Mouse (Mus musculus) kidney, postnatal 36 days (tissue): ENCODE results near the gene Kiss1r.
"Not testable (repeated sequence)": the region's sequence is repeated elsewhere in the genome, so short reads cannot be mapped to it uniquely, and the experiment has no call there.

ENCODE experiments used
- DNase-seq, 2 experiments: peaks; one replicate each; pipeline ENCODE4 v3.0.0; 2021 to 2022; ENCODE audit warnings: mixed read lengths in 2 of 2

Kiss1r gene

DNA sequence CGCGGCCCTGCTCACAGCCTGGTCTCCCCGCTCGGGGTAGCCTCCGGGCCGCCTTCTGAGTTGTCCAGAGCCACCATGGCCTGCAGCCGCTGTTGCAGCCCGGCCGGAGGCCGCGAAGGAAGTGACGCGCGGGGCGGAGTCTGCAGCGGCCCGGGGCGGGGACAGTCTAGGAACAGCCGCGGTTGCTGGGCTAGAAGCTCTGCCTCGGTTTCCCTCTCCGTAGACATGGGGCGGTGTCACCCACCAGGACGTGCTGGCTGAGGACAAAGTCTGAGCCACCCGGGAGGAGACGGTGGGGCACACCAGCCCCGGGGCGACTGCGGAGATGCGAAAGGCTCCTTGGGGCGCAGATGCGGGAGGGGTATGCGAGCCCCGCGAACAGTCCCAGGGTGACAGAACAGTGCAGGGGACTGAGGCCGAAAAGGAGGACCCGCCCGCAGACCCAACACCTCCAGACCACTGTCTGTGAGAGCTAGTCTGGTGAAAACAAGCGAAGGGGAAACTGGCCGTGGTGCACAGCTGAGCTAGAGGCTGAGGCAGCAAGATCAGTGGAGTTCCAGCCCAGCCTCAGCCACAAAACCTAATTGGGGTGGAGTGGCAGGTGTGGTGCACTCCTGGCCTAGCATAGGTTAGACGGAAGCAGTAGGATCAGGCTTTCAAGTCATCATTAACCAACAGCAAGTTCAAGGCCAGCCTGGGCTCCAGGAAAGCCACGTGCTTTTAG lies at the start of gene Kiss1r:
Gene Kiss1r (plus strand): TSS at position 164 of the 724 bp plus-strand sequence.
- DNase-seq: peak; percentile 88 to 96

DNA sequence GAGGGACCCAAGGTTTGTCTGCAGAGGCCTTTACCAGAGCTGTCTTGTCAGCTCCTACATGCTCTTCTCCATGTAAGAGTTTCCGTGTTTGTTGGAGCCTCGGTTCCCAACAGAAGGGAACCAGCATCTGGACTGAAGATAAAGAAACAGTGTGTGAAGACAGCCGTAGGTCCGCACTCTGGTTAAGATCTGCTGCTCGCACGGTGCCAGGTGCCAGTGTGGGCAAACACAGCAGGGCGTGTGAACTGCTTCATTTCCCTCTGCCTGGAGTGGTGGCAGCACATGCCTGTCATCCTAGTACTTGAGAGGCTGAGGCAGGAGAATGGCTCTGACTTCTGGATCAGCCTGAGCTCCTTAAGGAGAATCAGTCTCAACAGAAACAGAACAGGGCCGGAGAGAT lies 44.9 kb upstream of the Kiss1r start:
- DNase-seq: no peak

DNA sequence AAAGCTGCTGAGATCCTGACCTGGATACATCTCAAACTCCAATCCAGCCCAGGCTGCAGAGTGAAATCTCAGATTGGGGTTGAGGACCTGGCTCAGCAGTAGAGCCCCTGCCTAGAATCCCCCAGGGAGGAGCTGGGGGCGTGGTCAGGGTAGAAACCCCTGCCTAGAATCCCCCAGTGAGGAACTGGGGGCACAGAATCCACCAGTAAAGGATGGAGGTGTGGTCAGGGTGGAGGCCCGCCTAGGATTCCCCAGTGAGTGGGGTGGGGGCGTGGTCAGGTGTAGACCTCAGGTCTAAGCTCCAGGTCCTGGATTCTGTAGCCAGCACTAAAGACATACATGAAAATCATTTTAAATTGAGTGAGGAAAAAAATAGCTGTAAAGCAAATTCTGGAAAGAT lies 43.9 kb upstream of the Kiss1r start:
- no peak for DNase-seq

DNA sequence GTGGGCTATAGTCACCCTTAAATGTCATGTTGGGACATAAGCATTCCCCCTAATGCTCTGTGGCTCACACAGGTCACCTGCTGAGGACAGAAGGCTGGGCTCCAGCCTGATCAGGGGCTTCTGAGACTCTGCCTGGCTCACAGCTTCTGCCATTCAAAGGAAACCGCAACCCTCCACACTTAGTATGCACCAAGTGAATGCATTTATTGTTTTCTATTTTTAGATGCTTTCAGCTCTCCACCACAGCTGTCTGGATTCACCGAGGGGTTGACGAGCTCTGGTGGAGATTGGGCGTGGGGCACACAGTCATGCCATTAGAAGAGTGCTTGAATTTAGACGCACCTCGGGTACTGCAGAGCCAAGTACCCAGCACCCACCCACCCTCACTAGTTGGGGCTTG lies 43.5 kb upstream of the Kiss1r start:
- no peak for DNase-seq

DNA sequence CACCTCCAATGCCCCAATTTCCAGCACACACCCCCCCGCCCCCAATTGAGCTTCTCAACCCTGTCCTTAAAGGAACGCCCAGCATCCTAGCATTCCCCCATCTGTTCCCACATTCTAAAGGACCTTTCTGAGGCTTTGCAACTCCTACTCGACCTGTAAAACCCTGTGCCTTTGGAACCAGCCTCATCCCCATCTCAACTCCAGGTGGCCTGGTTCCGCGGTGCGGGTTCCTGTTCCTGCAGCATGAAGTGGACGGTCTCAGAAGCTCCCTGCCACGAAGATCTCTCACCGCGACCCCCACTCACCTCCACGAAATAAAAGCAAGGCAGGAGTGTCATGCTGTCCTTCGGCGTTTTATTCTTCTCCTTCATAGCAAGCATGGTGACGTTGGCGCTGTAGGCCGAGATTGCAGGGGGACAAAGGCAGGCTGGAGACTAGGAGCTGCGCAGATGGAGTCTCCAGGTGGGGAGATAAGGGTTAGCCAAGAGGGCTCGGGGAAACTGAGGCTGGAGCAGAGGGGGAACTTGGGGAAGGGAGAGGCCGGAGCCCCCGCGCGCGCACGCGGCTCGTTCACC lies 43.0 kb upstream of the Kiss1r start:
- DNase-seq: no peak

DNA sequence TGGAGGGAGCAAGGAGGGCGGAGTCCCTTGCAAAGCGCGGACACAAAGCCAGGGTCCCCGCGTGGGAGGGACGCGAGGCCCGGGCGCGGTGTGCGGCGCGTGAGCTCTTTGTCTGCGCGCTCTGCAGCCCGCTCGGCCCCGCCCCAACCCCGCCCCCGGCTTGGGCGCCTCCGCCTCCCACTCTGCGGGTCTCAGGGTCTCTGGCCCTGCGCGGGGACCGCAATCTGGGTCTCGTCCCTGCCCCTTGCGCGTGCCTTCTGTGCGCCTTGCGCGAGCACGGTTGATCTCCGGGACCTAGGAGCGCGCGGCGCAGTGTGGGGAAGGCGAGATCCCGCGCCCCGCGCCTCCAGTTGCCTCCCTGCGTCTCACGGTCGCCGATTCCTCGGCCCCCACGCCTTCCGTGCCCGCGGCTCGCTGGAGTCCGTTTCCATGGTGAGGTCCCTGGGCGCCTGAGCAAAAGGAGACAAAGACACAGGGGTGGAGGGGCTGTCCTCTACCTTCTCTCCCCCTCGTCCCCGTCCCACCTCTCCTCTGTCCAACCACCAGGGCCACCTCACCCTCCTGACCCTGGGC lies 42.4 kb upstream of the Kiss1r start, which contains the start of the genes Prtn3 and Plppr3:
Gene Prtn3 (plus strand): TSS at position 187 of the 573 bp plus-strand sequence.
Gene Plppr3 (minus strand): TSS at position 345 of the 573 bp plus-strand sequence.
- DNase-seq: peak in 1 of 2 experiments; percentile 43

DNA sequence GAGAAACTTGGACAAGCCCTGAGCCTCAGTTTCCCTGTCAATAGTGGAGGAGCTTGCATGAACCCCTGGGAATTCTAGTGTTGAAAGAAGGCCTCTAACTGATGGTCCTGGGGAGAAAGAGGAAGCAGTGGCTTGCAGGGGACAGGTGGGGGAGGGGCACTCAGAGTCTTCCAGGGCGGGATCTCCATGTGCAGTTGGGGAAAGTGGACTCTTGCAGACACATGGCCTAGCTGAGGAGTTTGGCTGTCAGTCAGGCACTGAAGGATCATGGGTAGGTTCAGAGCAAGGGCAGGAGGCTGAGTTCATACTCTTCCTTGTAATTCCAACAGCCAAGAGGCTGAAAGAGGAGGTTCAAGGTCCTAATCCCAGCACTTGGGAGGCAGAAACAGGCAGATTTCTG lies 39.6 kb upstream of the Kiss1r start:
- DNase-seq: peak in 1 of 2 experiments; percentile 53

DNA sequence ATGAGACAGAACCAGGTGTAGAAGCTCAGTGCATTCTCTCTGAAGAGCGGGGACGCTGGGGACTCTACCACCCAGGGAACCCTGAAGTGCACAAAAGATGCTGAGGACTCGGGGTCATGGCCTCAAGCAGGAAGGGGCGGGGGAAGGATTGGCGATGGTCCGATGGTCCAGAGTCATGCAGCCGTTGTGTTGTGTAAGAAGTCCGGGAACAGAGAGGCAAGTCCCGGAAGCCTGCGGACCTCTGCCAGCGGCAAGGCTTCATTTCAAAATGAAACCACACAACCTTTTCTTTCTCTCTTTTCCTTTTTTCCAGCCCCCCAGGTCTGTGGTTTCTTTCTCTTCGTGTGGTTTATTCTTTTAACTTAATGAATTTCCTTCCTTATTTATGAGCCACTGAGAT lies 39.0 kb upstream of the Kiss1r start:
- peak; percentile 76 to 80 for DNase-seq

DNA sequence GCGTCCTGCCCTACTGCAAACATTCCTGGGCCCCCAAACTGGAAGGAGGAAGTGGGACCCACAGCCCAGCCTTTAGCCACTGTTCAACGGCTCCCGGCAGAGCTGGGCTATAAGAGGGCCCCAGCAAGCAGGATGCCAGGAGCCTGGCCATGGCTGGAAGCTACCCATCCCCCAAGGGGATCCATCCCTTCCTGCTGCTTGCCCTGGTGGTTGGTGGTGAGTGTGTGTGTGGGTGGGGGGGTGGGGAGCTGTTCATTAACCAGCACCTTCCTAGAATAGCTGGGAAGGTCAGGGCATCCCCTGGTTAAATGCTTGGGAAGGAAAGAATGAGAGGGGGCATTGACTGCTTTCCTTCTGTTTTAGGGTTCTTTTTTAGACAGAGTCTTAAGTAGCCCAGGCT lies 37.2 kb upstream of the Kiss1r start:
- no peak for DNase-seq

DNA sequence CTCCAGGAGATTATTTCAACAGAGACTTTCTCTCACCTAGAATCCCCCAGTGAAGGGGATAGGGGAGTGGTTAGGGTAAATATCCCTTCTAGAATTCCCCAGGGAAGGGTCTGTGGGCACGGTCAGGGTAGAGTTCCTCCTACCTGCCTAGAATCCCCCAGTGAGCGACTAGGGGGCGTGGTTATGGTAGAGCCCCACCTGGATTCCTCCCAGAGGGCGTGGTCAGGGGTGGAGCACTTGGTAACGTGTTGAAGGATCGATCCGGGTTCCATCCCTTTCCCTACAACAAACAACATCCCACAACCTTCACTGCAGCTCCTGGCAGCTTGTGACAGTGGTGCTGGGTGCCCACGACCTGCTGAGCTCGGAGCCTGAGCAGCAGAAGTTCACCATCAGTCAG lies 36.0 kb upstream of the Kiss1r start:
- DNase-seq: peak in 1 of 2 experiments; percentile 57

DNA sequence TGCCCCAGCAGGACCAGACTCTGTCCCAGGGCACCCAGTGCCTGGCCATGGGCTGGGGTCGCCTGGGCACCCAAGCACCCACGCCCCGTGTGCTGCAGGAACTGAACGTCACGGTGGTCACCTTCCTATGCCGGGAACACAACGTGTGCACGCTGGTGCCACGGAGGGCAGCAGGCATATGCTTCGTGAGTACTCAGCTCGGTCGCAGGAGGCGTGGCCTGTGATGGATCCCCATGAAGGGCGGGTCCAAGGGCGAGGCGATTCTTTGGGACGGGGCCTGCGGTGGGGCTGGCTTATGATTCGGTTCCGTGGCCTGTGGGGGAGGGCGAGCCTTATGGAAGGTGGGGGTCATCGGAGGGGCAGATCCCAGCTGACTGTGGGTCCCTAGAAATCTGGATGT lies 34.8 kb upstream of the Kiss1r start:
- DNase-seq: peak in 1 of 2 experiments; percentile 44

DNA sequence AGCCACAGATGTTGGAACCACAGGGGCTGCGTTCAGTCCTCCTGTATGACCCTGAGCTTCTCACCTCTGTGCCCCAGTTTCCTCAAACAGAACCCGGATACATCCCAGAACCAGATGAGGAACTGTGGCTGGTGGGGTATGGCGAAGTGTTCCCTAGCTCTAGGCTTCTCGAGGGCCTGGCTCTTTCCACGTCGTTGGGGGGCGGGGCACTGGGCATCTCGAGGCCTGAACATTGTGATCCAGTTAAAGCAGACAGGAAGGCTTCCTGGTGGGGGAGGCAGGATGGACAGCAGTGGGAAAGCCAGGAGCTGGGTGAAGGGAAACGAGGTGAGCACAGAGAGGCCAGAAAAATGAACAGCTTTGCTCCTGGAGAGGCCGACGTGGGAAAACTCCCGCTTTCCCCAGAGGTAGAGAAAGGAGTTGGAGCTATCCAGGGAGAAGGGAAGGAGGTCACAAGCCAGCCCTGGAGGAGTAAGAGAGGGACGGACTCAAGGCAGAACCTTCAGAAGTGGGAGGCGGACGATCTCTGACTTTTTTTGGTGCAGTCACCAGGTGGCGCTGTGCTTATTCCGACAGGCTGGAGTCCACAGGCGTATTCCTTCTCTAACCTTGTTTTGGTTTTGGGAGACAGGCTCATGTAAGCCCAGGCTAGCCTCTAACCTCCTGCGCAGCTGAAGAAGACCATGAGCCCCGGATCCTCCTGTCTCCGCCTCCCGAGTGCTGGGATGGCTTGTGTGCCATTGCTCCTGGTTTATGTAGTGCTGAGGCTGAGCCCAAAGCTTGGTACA lies 33.3 kb upstream of the Kiss1r start:
- DNase-seq: peak; percentile 87 to 94

DNA sequence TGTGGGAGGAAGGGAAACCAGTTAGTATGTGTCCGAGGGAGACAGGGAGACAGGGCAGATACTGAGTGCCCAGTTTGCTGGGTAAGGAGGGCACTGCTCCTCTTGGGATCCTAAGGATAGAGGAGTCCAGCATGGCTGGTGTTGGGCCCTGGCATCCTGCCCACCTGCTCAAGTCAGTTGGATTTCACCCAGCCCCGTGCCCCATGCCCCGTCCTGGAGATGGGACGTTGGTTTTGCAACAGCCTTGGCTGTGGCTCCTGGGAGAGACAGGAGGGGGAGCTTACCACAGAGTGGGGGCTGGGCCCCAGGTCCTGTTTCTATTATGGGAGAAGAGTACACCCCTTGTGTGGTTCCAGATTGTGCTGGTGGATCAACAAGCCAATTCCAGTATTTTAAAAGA lies 32.3 kb upstream of the Kiss1r start:
- DNase-seq: peak; percentile 92 to 93

DNA sequence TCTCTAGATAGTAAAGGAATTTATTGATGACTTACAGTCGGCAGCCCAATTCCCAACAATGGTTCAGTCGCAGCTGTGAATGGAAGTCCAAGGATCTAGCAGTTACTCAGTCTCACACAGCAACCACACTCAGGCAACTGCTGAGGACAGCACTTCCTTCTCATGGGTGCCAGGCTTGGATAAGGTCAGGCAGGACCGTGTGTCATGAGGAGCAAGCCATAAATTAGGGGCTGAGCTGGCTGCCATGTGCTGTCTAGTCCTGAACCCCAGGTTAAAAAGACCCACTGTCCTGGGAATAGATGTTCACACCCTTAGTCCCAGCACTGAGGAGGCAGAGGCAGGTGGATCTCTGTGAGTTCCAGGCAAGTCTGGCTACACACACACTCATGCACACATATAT lies 31.8 kb upstream of the Kiss1r start:
- not testable (repeated sequence) for DNase-seq

DNA sequence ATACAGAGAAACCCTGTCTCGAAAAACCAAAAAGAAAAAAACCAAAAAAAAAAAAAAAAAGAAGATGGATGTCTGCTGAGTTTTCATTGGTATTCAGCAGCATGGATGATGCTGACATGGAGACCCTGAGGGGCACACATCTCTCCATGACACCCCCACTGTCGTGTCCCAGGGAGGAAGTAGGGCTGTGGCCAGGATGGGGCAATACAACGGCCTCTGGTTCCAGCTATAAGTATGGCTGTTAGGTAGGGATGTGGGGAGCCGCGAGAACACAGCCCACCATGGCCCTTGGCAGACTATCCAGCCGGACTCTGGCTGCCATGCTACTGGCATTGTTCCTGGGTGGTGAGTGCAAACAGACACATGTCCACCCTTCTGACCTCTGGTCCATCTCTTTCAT lies 30.7 kb upstream of the Kiss1r start, which contains the start of gene Elane:
Gene Elane (plus strand): TSS at position 194 of the 400 bp plus-strand sequence.
- DNase-seq: no peak

DNA sequence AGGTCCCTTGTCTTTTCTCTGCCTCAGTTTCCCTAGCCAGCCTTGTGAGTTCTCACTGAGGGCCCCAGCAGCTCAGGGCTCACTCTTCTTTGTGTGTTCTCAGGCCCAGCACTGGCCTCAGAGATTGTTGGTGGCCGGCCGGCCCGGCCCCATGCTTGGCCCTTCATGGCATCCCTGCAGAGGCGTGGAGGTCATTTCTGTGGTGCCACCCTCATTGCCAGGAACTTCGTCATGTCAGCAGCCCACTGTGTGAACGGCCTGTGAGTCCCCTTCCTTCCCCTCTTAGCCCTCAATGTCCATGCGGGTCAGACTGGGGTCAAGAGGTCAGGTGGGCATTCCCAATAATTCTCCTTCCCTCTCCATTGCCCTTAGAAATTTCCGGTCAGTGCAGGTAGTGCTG lies 30.2 kb upstream of the Kiss1r start:
- no peak for DNase-seq

DNA sequence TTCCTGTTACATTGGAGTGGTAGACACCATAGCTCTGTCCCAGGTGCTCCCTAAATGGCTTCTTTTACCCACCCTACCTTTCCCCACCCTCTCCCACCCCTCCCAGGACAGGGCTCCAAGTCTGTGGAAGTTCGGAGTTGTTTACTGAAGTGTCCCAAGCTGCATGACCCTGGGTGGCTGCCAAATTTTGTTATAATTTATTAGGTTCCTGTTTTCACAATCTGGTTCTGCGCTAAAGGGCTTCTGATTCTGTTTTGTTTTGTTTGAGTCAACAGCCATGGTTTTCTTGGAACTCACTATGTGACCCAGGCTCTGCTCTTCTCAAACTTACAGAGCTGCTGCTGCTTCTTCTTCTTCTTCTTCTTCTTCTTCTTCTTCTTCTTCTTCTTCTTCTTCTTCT lies 27.4 kb upstream of the Kiss1r start:
- peak; percentile 69 to 81 for DNase-seq

DNA sequence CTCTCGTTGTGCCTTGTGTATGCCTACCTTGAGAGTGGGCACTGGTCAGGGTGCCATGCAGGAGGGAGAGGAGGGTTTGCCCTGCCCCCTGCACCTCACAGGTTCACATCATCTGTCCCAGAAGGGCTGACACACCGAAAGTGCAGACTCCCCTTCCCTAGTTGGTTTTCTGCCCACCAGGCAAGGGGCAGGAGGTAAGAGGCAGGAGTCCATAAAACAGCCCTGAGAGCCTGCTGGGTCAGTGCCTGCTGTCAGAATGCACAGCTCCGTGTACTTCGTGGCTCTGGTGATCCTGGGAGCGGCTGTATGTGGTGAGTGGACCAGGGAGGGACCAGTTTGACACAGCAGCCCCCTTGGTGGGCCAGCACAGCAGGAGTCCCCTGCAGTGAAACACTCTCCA lies 26.1 kb upstream of the Kiss1r start, which contains the start of gene Cfd:
Gene Cfd (plus strand): TSS at position 184 of the 400 bp plus-strand sequence.
- DNase-seq: no peak

DNA sequence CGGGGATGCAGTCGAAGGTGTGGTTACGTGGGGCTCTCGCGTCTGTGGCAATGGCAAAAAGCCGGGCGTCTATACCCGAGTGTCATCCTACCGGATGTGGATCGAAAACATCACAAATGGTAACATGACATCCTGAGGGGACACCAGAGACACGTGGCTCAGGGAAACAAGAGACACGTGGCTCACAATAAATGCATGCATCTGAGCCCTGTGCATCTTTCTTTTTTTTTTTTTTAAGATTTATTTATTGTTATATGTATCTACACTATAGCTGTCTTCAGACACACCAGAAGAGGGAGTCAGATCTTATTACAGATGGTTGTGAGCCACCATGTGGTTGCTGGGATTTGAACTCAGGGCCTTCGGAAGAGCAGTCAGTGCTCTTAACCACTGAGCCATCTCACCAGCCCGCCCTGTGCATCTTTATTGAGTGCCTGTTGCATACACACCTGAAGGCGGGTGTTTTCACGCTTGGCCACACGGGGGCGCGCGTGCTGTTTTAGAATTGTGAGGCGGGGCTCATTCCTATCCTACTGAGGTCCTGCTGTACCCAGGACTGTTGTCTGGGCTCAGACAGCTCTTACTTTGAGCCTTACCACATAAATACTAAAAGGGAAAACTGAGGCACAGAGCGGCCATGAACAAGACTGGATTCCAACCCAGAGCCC lies 24.2 kb upstream of the Kiss1r start:
- peak; percentile 77 to 91 for DNase-seq

DNA sequence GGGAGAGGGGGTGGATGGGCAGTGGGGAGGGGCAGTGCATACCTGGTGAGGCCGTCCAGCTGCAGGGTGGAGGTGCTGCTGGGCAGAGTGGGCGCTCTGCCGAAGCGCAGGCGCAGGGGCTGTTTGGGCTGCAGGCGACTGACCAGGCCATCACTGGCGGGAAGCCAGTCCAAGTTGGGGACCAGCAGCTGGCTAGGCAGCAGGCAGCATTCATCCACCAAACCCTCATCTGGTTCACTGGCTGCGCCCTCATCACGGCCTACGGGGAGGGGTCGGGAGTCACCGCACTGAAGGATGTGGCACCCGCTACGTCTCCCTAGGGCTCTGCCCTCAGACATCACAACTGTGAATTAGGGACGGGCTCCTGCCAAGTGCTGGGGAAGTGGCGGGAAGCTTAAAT lies 20.5 kb upstream of the Kiss1r start:
- DNase-seq: no peak

DNA sequence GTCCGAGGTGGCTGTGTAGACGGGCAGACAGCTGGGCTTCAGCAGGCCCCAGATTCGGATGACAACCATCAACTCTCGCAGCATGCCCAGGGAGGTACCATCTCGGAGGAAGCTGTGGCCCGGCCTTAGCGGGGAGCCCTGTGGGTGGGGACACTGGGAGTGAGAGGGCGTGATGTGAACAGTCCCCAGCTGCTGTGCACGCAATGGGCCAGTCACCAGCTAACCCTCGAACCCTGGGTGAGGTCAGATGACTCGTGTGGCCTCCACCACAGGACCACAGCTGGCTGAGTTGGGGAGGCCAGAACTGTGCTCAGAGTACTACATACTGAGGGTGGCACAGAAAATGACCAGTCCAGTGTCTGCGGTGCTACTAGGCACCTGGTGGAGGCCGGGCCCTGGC lies 20.0 kb upstream of the Kiss1r start:
- DNase-seq: no peak
